Mouse (Mus musculus) embryonic facial prominence, embryonic 12.5 days (tissue): ENCODE measurements around the gene Plekhh2. TPM values are rescaled to one million over a fixed set of nuclear protein-coding genes. Genes with fewer than 3 reads are reported as not detected.

Experiments
- ATAC-seq: fragments of 200-750 bp; cut with Nextera tagmentation; 2 replicates; pipeline ENCODE4 v1.8.0; 2017; ENCODE audit not compliant: insufficient number of reproducible peaks, insufficient read depth, low FRiP score, low TSS enrichment
- H3K27ac ChIP-seq: fragments of 300-500 bp; sonication (generic); 2 replicates; pipeline ENCODE4 v1.5.1; 2016; ENCODE audit warnings: mild to moderate bottlenecking
- H3K27me3 ChIP-seq: fragments of 300-500 bp; sonication (generic); 2 replicates; pipeline ENCODE4 v1.6.1; 2016; ENCODE audit warnings: mild to moderate bottlenecking, moderate library complexity
- H3K36me3 ChIP-seq: fragments of 300-500 bp; sonication (generic); 2 replicates; pipeline ENCODE4 v1.6.1; 2016; ENCODE audit warnings: mild to moderate bottlenecking
- H3K4me1 ChIP-seq: fragments of 300-500 bp; sonication (generic); 2 replicates; pipeline ENCODE4 v1.6.1; 2016
- H3K4me2 ChIP-seq: fragments of 300-500 bp; sonication (generic); replicated peaks from 2 replicates; pipeline ENCODE4 v1.6.1; 2016; ENCODE audit warnings: mild to moderate bottlenecking, moderate library complexity
- H3K4me3 ChIP-seq: fragments of 300-500 bp; sonication (generic); 2 replicates; pipeline ENCODE4 v1.5.1; 2016; ENCODE audit warnings: mild to moderate bottlenecking
- H3K9ac ChIP-seq: fragments of 300-500 bp; sonication (generic); 2 replicates; pipeline ENCODE4 v1.6.1; 2016; ENCODE audit warnings: mild to moderate bottlenecking, moderate library complexity
- H3K9me3 ChIP-seq: fragments of 300-500 bp; sonication (generic); 2 replicates; pipeline ENCODE4 v1.6.1; 2016; ENCODE audit warnings: mild to moderate bottlenecking, moderate library complexity
- WGBS: fragments of 180-500 bp; shearing (Covaris S2); methylation state at CpG from one replicate; pipeline ENCODE4 v1.1.7; 2016; 5-methylcytosine and 5-hydroxymethylcytosine counted together
- polyA plus RNA-seq: library from polyadenylated mRNA; unstranded; fragments of >200 nt; fragmentation: Nextera tagmentation; extraction: Ambion mirVana; gene quantifications from 2 replicates; pipeline ENCODE4 v1.2.1, GENCODE M21; 2016

The Plekhh2 gene
- polyA plus RNA-seq, 1 experiment from 2014 or later, result 7.7 TPM

DNA sequence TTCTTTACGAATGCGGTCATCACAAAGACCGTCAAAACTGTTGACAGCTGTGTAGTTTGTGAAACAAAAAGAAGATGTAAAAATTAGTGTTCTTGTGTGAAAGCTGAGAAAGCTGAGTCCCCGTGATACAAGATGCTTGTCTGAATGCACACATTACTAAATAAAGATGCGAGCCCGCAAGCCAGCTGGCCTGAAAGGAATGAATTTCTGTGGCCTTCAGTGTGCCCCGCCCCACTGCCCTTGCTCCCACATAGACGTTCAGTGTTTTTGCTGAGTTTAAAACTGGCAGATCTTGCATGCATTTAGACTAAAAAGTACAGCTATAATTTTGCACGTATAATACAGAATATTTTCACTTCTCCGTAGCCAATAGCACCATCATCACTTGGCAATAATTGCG lies 104.1 kb downstream of the Plekhh2 start:
- Histone ChIP-seq H3K27me3 (no peaks in the 10 kb centered on the region), H3K9ac (no peak overlapping the region), H3K4me2 (no peak overlapping the region), H3K9me3 (peaks cover 9% of the 10 kb centered on the region), H3K36me3 (peaks cover 17% of the 10 kb centered on the region), H3K27ac (no peak overlapping the region), H3K4me1 (peaks cover 8% of the 10 kb centered on the region; the same call in 1 of the 2 replicates), H3K4me3 (no peak overlapping the region)
- 86% methylated on average over 11 of the region's 11 CpGs for WGBS
- no peak for ATAC-seq

- Histone ChIP-seq H3K4me2 (no peak overlapping the region), H3K9ac (no peak overlapping the region), H3K27ac (no peak overlapping the region), H3K9me3 (peaks cover 9% of the 10 kb centered on the region), H3K36me3 (peaks cover 17% of the 10 kb centered on the region), H3K27me3 (no peaks in the 10 kb centered on the region), H3K4me3 (no peak overlapping the region), H3K4me1 (peaks cover 5% of the 10 kb centered on the region; the same call in 1 of the 2 replicates)
- ATAC-seq, result no peak
- 76% methylated on average over 6 of the region's 6 CpGs for WGBS
These were observed 104.9 kb downstream of the Plekhh2 start for GRCm38 (mm10) chr17:84616526-84617074.

- H3K27me3 ChIP-seq, result no peaks in the 10 kb centered on the region
- no peak overlapping the region for H3K4me3 ChIP-seq
- no peak overlapping the region for H3K9ac ChIP-seq
- H3K4me1 ChIP-seq, result no peaks in the 10 kb centered on the region
- H3K9me3 ChIP-seq, result peaks cover 9% of the 10 kb centered on the region
- 86% methylated on average over 6 of the region's 6 CpGs for WGBS
- peaks cover 16% of the 10 kb centered on the region for H3K36me3 ChIP-seq
- no peak for ATAC-seq
- H3K27ac ChIP-seq, result no peak overlapping the region
- H3K4me2 ChIP-seq, result no peak overlapping the region
These were observed 106.3 kb downstream of the Plekhh2 start for GRCm38 (mm10) chr17:84617953-84618352.

DNA sequence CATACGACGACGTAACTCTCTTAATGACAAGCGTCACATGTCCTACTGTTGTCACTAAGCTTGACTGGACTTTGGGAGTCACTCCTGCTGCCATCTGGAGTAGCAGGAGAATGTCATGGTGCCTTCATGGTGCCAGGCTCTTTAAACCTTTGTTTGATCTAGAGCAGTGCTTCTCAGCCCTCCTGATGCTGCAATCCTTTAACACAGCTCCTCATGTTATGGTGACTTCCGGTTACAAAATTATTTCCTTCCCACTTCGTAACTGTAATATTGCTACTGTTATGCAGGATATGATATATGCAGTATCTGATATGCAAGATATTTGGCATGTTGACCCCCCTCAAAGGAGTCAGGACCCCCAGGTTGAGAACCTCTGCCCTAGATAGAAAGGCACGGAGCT lies 107.4 kb downstream of the Plekhh2 start:
- Histone ChIP-seq H3K9ac (no peak overlapping the region), H3K27ac (no peak overlapping the region), H3K36me3 (peaks cover 4% of the 10 kb centered on the region), H3K4me3 (no peak overlapping the region), H3K4me2 (no peak overlapping the region), H3K4me1 (no peaks in the 10 kb centered on the region), H3K27me3 (no peaks in the 10 kb centered on the region), H3K9me3 (0 out of 2 replicates have a peak, but pooled peaks cover 7% of the 10 kb centered on the region)
- WGBS, result 81% methylated on average over 7 of the region's 7 CpGs
- no peak for ATAC-seq

DNA sequence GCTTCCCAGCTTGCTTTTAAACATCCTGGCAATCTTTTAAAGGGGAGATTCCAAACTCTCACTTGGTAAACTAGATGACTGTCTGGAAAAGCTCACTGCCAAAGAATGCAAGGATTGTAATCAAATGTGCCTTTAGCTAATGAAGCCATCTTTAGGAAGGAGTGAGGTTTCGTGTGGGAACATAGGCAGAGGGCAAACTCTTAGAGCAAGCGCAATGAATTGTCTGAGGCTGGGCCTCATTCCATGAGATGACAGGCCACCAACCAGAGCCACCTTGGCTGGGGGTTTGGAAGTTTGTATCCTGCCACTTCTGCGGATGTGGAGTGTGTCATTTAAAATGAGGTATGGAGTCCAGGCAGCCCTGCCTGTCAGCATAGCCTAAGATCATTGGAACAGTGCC lies 108.4 kb downstream of the Plekhh2 start:
- no peak overlapping the region for H3K4me3 ChIP-seq
- WGBS, result 74% methylated on average over 3 of the region's 3 CpGs
- ATAC-seq, result no peak
- no peak overlapping the region for H3K9ac ChIP-seq
- H3K9me3 ChIP-seq, result 0 out of 2 replicates have a peak, but pooled peaks cover 6% of the 10 kb centered on the region
- H3K27ac ChIP-seq, result no peak overlapping the region
- no peaks in the 10 kb centered on the region; the same call in 1 of the 2 replicates for H3K36me3 ChIP-seq
- no peaks in the 10 kb centered on the region for H3K4me1 ChIP-seq
- H3K27me3 ChIP-seq, result no peaks in the 10 kb centered on the region
- H3K4me2 ChIP-seq, result no peak overlapping the region

DNA sequence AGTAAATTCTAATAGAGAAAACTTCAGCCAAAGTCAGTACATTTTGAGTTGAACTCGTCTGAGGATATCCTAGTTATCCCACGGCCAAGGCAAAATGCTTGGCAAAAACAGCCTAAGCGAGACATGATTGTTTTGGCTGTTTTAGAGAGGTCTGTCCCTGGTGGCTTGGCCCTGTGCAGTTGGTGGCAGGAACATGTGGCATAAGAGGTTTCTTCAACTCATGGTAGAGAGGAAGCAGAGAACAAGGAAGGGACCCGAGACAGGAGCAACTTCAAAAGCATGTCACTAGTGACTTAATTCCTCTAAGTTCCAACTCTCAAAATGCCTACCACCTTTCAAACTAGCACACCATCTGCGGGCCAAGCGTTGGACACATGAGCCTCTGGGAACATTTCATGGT lies 108.9 kb downstream of the Plekhh2 start:
- H3K36me3 ChIP-seq, result no peaks in the 10 kb centered on the region; the same call in 1 of the 2 replicates
- 89% methylated on average over 6 of the region's 6 CpGs for WGBS
- 0 out of 2 replicates have a peak, but pooled peaks cover 6% of the 10 kb centered on the region for H3K9me3 ChIP-seq
- H3K9ac ChIP-seq, result no peak overlapping the region
- H3K4me2 ChIP-seq, result no peak overlapping the region
- ATAC-seq, result no peak
- no peaks in the 10 kb centered on the region for H3K4me1 ChIP-seq
- no peak overlapping the region for H3K4me3 ChIP-seq
- no peak overlapping the region for H3K27ac ChIP-seq
- no peaks in the 10 kb centered on the region for H3K27me3 ChIP-seq

GRCm38 (mm10) chr17:84621209-84621608 lies 109.5 kb downstream of the Plekhh2 start:
- Histone ChIP-seq H3K27me3 (no peaks in the 10 kb centered on the region), H3K36me3 (no peaks in the 10 kb centered on the region; the same call in 1 of the 2 replicates), H3K4me3 (no peak overlapping the region), H3K4me2 (no peak overlapping the region), H3K9me3 (0 out of 2 replicates have a peak, but pooled peaks cover 6% of the 10 kb centered on the region), H3K4me1 (no peaks in the 10 kb centered on the region), H3K9ac (no peak overlapping the region), H3K27ac (0 out of 2 replicates have a peak overlapping the region, but pooled peaks have one; percentile 36)
- ATAC-seq, result no peak
- 83% methylated on average over 6 of the region's 6 CpGs for WGBS

GRCm38 (mm10) chr17:84622028-84622427 lies 110.3 kb downstream of the Plekhh2 start:
- 0 out of 2 replicates have a peak, but pooled peaks cover 6% of the 10 kb centered on the region for H3K9me3 ChIP-seq
- peaks cover 3% of the 10 kb centered on the region; the same call in 1 of the 2 replicates for H3K4me1 ChIP-seq

GRCm38 (mm10) chr17:84622873-84623272 lies 111.2 kb downstream of the Plekhh2 start:
- WGBS, result 16% methylated on average over 2 of the region's 2 CpGs
- Histone ChIP-seq H3K9ac (no peak overlapping the region), H3K9me3 (0 out of 2 replicates have a peak, but pooled peaks cover 6% of the 10 kb centered on the region), H3K4me3 (no peak overlapping the region), H3K27ac (peak overlapping the region; percentile 88), H3K4me1 (peaks cover 7% of the 10 kb centered on the region), H3K27me3 (no peaks in the 10 kb centered on the region), H3K36me3 (no peaks in the 10 kb centered on the region; the same call in 1 of the 2 replicates), H3K4me2 (no peak overlapping the region)
- peak; percentile 47; the same call in 1 of the 2 replicates for ATAC-seq

More at GRCm38 (mm10) chr17:84622028-84622427, 110.3 kb downstream of the Plekhh2 start:
- H3K9ac ChIP-seq, result no peak overlapping the region
- H3K4me2 ChIP-seq, result no peak overlapping the region
- no peaks in the 10 kb centered on the region for H3K27me3 ChIP-seq
- H3K27ac ChIP-seq, result peak overlapping the region; percentile 88; the same call in 1 of the 2 replicates
- 79% methylated on average over 4 of the region's 4 CpGs for WGBS
- H3K4me3 ChIP-seq, result no peak overlapping the region
- ATAC-seq, result no peak
- no peaks in the 10 kb centered on the region; the same call in 1 of the 2 replicates for H3K36me3 ChIP-seq

DNA sequence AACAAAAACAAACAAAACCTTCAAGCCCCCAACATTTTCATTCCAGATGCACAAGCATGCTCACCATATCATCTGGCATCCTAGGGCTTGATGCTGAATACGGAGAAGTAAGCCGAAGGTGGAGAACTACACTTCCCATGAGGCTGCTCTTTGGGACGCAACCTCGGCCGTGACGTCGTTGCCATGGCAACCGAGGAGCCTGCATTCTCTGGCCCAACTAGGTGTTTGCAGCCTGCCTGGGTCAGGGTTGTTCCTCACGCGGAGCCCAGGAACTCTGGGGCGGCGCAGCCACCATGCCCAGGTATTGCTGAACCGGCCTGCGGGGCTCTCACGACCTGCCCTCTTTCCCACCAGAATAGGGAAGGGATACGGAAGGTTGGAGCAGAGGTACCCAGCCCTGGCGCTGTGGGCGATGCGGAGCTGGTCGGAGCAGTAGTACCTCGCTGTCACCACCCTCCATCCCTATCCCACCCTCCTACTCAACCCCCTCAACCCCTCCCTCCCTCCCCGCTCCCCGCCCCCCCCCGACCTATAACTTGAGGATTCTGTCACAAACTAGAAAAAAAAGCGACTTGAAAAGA lies 114.7 kb downstream of the Plekhh2 start, which contains the start of gene Dync2li1:
Gene Dync2li1, plus strand, starts transcription at position 221 of the 581 bp plus-strand sequence.
- H3K27ac ChIP-seq, result peak within 1 kb of the TSS; percentile 69
- H3K4me1 ChIP-seq, result peaks cover 7% of the 10 kb centered on the region
- peak within 1 kb of the TSS; percentile 61 for H3K4me3 ChIP-seq
- no peaks in the 10 kb centered on the region for H3K36me3 ChIP-seq
- H3K27me3 ChIP-seq, result no peaks in the 10 kb centered on the region
- H3K4me2 ChIP-seq, result peak within 1 kb of the TSS; percentile 78
- H3K9ac ChIP-seq, result peak within 1 kb of the TSS; percentile 58
- ATAC-seq, result peak; percentile 88
- WGBS, result under 1% methylated on average over 25 of the region's 25 CpGs
- H3K9me3 ChIP-seq, result 0 out of 2 replicates have a peak, but pooled peaks cover 6% of the 10 kb centered on the region

GRCm38 (mm10) chr17:84626857-84627305 lies 115.2 kb downstream of the Plekhh2 start:
- 0 out of 2 replicates have a peak, but pooled peaks have one; percentile 30 for ATAC-seq
- Histone ChIP-seq H3K9me3 (0 out of 2 replicates have a peak, but pooled peaks cover 6% of the 10 kb centered on the region), H3K36me3 (no peaks in the 10 kb centered on the region), H3K27ac (peak overlapping the region; percentile 69), H3K4me3 (peak overlapping the region; percentile 61), H3K9ac (peak overlapping the region; percentile 58), H3K27me3 (no peaks in the 10 kb centered on the region), H3K4me1 (peaks cover 7% of the 10 kb centered on the region), H3K4me2 (peak overlapping the region; percentile 78)
- 20% methylated on average over 9 of the region's 9 CpGs for WGBS
